Mouse (Mus musculus) spleen, adult 2 months (tissue): ENCODE results near the gene Apbb2. TPM values are rescaled to one million over a fixed set of nuclear protein-coding genes. Genes with fewer than 3 reads are reported as not detected.

ENCODE experiments used
- DNase-seq, 2 experiments: peaks; one replicate each; pipeline versions ENCODE4 v3.0.0 to v3.0.0-alpha.2; 2012 to 2021; ENCODE audit warnings: low spot score in 2 of 2, low read depth in 1 of 2
- H3K27ac ChIP-seq: fragments of 200-500 bp; 2 replicates; pipeline ENCODE4 v1.5.1; 2012; ENCODE audit warnings: low read length, inconsistent platforms; ENCODE audit not compliant: insufficient read depth
- H3K27me3 ChIP-seq: fragments of 200-500 bp; 2 replicates; pipeline ENCODE4 v1.6.1; 2012; ENCODE audit warnings: mild to moderate bottlenecking, moderate library complexity, low read length, inconsistent platforms; ENCODE audit not compliant: control insufficient read depth, insufficient read depth
- H3K36me3 ChIP-seq: fragments of 200-500 bp; 2 replicates; pipeline ENCODE4 v1.6.1; 2012; ENCODE audit warnings: mild to moderate bottlenecking, low read length, inconsistent platforms; ENCODE audit not compliant: control insufficient read depth, insufficient read depth
- H3K4me1 ChIP-seq: fragments of 200-500 bp; 2 replicates; pipeline ENCODE4 v1.6.1; 2011; ENCODE audit warnings: inconsistent platforms; ENCODE audit not compliant: control insufficient read depth, insufficient read depth, insufficient read length
- H3K4me3 ChIP-seq: fragments of 200-500 bp; 2 replicates; pipeline ENCODE4 v1.5.1; 2011; ENCODE audit warnings: mild to moderate bottlenecking, inconsistent platforms; ENCODE audit not compliant: insufficient read depth, insufficient read length; ENCODE audit errors: extremely low read depth
- CTCF ChIP-seq: fragments of 200-500 bp; IDR thresholded peaks from 2 replicates; pipeline ENCODE4 v1.5.1; 2011; ENCODE audit warnings: mild to moderate bottlenecking, inconsistent platforms; ENCODE audit not compliant: insufficient read depth, insufficient read length, insufficient replicate concordance; ENCODE audit errors: extremely low read depth
- POLR2A ChIP-seq: fragments of 200-500 bp; IDR thresholded peaks from 2 replicates; pipeline ENCODE4 v1.6.1; 2011; ENCODE audit warnings: low read depth, low read length, inconsistent platforms
- WGBS: fragments of 180-500 bp; shearing (Covaris S2); methylation state at CpG from one replicate; pipeline ENCODE4 v1.1.7; 2018; 5-methylcytosine and 5-hydroxymethylcytosine counted together
- polyA plus RNA-seq: library from polyadenylated mRNA; depleted of rRNA; stranded (reverse); fragments of >200 nt; gene quantifications from 2 replicates; pipeline ENCODE4 v1.2.3, GENCODE M21; 2012

The Apbb2 gene
- polyA plus RNA-seq, 1 experiment: 2.6 TPM

- Histone ChIP-seq H3K36me3 (no peaks in the 10 kb centered on the region), H3K27me3 (no peaks in the 10 kb centered on the region), H3K4me1 (no peaks in the 10 kb centered on the region), H3K27ac (no peak overlapping the region), H3K4me3 (no peak overlapping the region)
- TF ChIP-seq CTCF (no peak), POLR2A (no peak)
- 88% methylated on average over 11 of the region's 11 CpGs for WGBS
- no peak for DNase-seq
These were observed 144.4 kb downstream of the Apbb2 start for GRCm38 (mm10) chr5:66474153-66474552.

GRCm38 (mm10) chr5:66473599-66473998, 145.0 kb downstream of the Apbb2 start:
- TF ChIP-seq CTCF (no peak), POLR2A (no peak)
- Histone ChIP-seq H3K27ac (no peak overlapping the region), H3K27me3 (no peaks in the 10 kb centered on the region), H3K36me3 (no peaks in the 10 kb centered on the region), H3K4me3 (no peak overlapping the region), H3K4me1 (no peaks in the 10 kb centered on the region)
- WGBS: 77% methylated on average over 12 of the region's 12 CpGs
- no peak for DNase-seq

GRCm38 (mm10) chr5:66470837-66471236, 147.7 kb downstream of the Apbb2 start:
- TF ChIP-seq CTCF (no peak), POLR2A (no peak)
- Histone ChIP-seq H3K36me3 (no peaks in the 10 kb centered on the region), H3K4me1 (no peaks in the 10 kb centered on the region), H3K4me3 (no peak overlapping the region), H3K27me3 (no peaks in the 10 kb centered on the region), H3K27ac (no peak overlapping the region)
- DNase-seq: no peak
- 91% methylated on average over 5 of the region's 5 CpGs for WGBS

- H3K4me1 ChIP-seq: no peaks in the 10 kb centered on the region
- no peak overlapping the region for H3K27ac ChIP-seq
- 52% methylated on average over 11 of the region's 11 CpGs for WGBS
- no peaks in the 10 kb centered on the region for H3K27me3 ChIP-seq
- DNase-seq: no peak
- H3K4me3 ChIP-seq: no peak overlapping the region
- H3K36me3 ChIP-seq: no peaks in the 10 kb centered on the region
- no peak for TF ChIP-seq CTCF
- TF ChIP-seq POLR2A: no peak
These were observed 148.9 kb downstream of the Apbb2 start for GRCm38 (mm10) chr5:66469685-66470084.

GRCm38 (mm10) chr5:66468331-66469001, 150.1 kb downstream of the Apbb2 start:
- Histone ChIP-seq H3K36me3 (no peaks in the 10 kb centered on the region), H3K27me3 (no peaks in the 10 kb centered on the region), H3K4me3 (no peak overlapping the region), H3K27ac (no peak overlapping the region), H3K4me1 (no peaks in the 10 kb centered on the region)
- no peak for DNase-seq
- no peak for TF ChIP-seq CTCF
- TF ChIP-seq POLR2A: no peak
- WGBS: 74% methylated on average over 4 of the region's 4 CpGs

- H3K4me3 ChIP-seq: no peak overlapping the region
- TF ChIP-seq CTCF: no peak
- TF ChIP-seq POLR2A: no peak
- no peak for DNase-seq
- WGBS: 90% methylated on average over 8 of the region's 8 CpGs
- no peaks in the 10 kb centered on the region for H3K27me3 ChIP-seq
- no peaks in the 10 kb centered on the region for H3K4me1 ChIP-seq
- no peak overlapping the region for H3K27ac ChIP-seq
- H3K36me3 ChIP-seq: no peaks in the 10 kb centered on the region
These were observed 155.9 kb downstream of the Apbb2 start for GRCm38 (mm10) chr5:66462665-66463064.

- H3K36me3 ChIP-seq: no peaks in the 10 kb centered on the region
- TF ChIP-seq CTCF: no peak
- TF ChIP-seq POLR2A: no peak
- H3K4me3 ChIP-seq: no peak overlapping the region
- DNase-seq: no peak
- H3K27ac ChIP-seq: no peak overlapping the region
- 59% methylated on average over 5 of the region's 5 CpGs for WGBS
- H3K4me1 ChIP-seq: no peaks in the 10 kb centered on the region
- H3K27me3 ChIP-seq: no peaks in the 10 kb centered on the region
These were observed 159.7 kb downstream of the Apbb2 start for GRCm38 (mm10) chr5:66458851-66459250.
